Mouse (Mus musculus) heart, embryonic 14.5 days (tissue): ENCODE data around the gene Bcl2a1d. TPM values are rescaled to one million over a fixed set of nuclear protein-coding genes. Genes with fewer than 3 reads are reported as not detected.
"Not testable (repeated sequence)": the region's sequence is repeated elsewhere in the genome, so short reads cannot be mapped to it uniquely, and the experiment has no call there.

Experiments used
- ATAC-seq: fragments of 200-750 bp; cut with Nextera tagmentation; 2 replicates; pipeline ENCODE4 v1.8.0; 2017; ENCODE audit warnings: low read depth, moderate TSS enrichment; ENCODE audit not compliant: insufficient number of reproducible peaks, insufficient read depth, low FRiP score
- H3K27ac ChIP-seq, 2 experiments: fragments of 200-500 bp in 1 of 2; fragments of 300-500 bp in 1 of 2; sonication (generic) in 1 of 2; replicated peaks in 1 of 2; 2 replicates each; pipeline ENCODE4 v1.5.1; 2012 to 2014; ENCODE audit warnings: low read depth in 2 of 2, low read length in 2 of 2, control low read depth in 1 of 2, mild to moderate bottlenecking in 1 of 2, mixed read lengths in 1 of 2; ENCODE audit not compliant: control insufficient read depth in 1 of 2, insufficient read depth in 1 of 2
- H3K27me3 ChIP-seq: fragments of 300-500 bp; sonication (generic); 2 replicates; pipeline ENCODE4 v1.6.1; 2014; ENCODE audit warnings: mild to moderate bottlenecking, low read length, control low read depth; ENCODE audit not compliant: control insufficient read depth, insufficient read depth
- H3K36me3 ChIP-seq: fragments of 300-500 bp; sonication (generic); 2 replicates; pipeline ENCODE4 v1.6.1; 2014; ENCODE audit warnings: mild to moderate bottlenecking, control low read depth, low read length, mixed read lengths; ENCODE audit not compliant: control insufficient read depth, insufficient read depth
- H3K4me1 ChIP-seq, 2 experiments: fragments of 200-500 bp in 1 of 2; fragments of 300-500 bp in 1 of 2; sonication (generic) in 1 of 2; 2 replicates each; pipeline ENCODE4 v1.6.1; 2012 to 2014; ENCODE audit warnings: low read length in 2 of 2, control low read depth in 1 of 2, mixed read lengths in 1 of 2; ENCODE audit not compliant: control insufficient read depth in 2 of 2, insufficient read depth in 2 of 2
- H3K4me2 ChIP-seq: fragments of 300-500 bp; sonication (generic); 2 replicates; pipeline ENCODE4 v1.6.1; 2014; ENCODE audit warnings: mild to moderate bottlenecking, low read length
- H3K4me3 ChIP-seq, 2 experiments: fragments of 200-500 bp in 1 of 2; fragments of 300-500 bp in 1 of 2; sonication (generic) in 1 of 2; 2 replicates each; pipeline ENCODE4 v1.5.1; 2012 to 2014; ENCODE audit warnings: low read length in 2 of 2, mild to moderate bottlenecking in 2 of 2, control low read depth in 1 of 2, low read depth in 1 of 2, moderate library complexity in 1 of 2; ENCODE audit not compliant: control insufficient read depth in 1 of 2, insufficient read depth in 1 of 2
- H3K9ac ChIP-seq: fragments of 300-500 bp; sonication (generic); 2 replicates; pipeline ENCODE4 v1.6.1; 2014; ENCODE audit warnings: mild to moderate bottlenecking, low read length
- H3K9me3 ChIP-seq: fragments of 300-500 bp; sonication (generic); 2 replicates; pipeline ENCODE4 v1.6.1; 2016; ENCODE audit warnings: low read length, control low read depth; ENCODE audit not compliant: control insufficient read depth
- WGBS: fragments of 180-500 bp; shearing (Covaris S2); extraction: QIAGEN DNeasy Blood & Tissue Kit; methylation state at CpG from one replicate; pipeline ENCODE4 v1.1.7; 2014; 5-methylcytosine and 5-hydroxymethylcytosine counted together
- polyA plus RNA-seq: library from polyadenylated mRNA; unstranded; fragments of >200 nt; fragmentation: Nextera tagmentation; extraction: Ambion mirVana; gene quantifications from 2 replicates; pipeline ENCODE4 v1.2.1, GENCODE M21; 2014

Gene Bcl2a1d
- polyA plus RNA-seq, 1 experiment from 2014 or later: 0.39 TPM

GRCm38 (mm10) chr9:88728311-88728710 lies 3.4 kb downstream of the Bcl2a1d start:
- H3K4me1 ChIP-seq, H3K4me3 ChIP-seq, H3K27ac ChIP-seq, H3K9ac ChIP-seq, H3K27me3 ChIP-seq, H3K9me3 ChIP-seq, H3K4me2 ChIP-seq, H3K36me3 ChIP-seq, ATAC-seq: not testable (repeated sequence)

- ATAC-seq, H3K9ac ChIP-seq, H3K4me2 ChIP-seq, H3K4me3 ChIP-seq, H3K27me3 ChIP-seq, H3K36me3 ChIP-seq, H3K4me1 ChIP-seq, H3K9me3 ChIP-seq, H3K27ac ChIP-seq: not testable (repeated sequence)
Observed at GRCm38 (mm10) chr9:88721628-88722027, 10.1 kb downstream of the Bcl2a1d start.

- not testable (repeated sequence) for H3K4me1 ChIP-seq, H3K27me3 ChIP-seq, H3K9me3 ChIP-seq, H3K36me3 ChIP-seq
- ATAC-seq: peak; percentile 46
- 21% methylated on average over 11 of the region's 12 CpGs for WGBS
- peak within 1 kb of the TSS; percentile 36 to 46 for H3K4me3 ChIP-seq
- H3K4me2 ChIP-seq: peak within 1 kb of the TSS; percentile 62
- H3K9ac ChIP-seq: peak within 1 kb of the TSS; percentile 52
- H3K27ac ChIP-seq: peak within 1 kb of the TSS; percentile 69 to 91
Observed at GRCm38 (mm10) chr9:88719989-88720537, 11.7 kb downstream of the Bcl2a1d start, which contains the start of gene Mthfsl. Mthfsl (minus strand) TSS chr9:88720296.

GRCm38 (mm10) chr9:88719073-88719921 lies 12.4 kb downstream of the Bcl2a1d start:
- Histone ChIP-seq H3K9ac (peak overlapping the region; percentile 52), H3K4me3 (peak overlapping the region; percentile 36 to 46), H3K27ac (peak overlapping the region; percentile 67 to 91; a peak in 3 of 4 replicates), H3K4me2 (peak overlapping the region; percentile 62)
- not testable (repeated sequence) for H3K4me1 ChIP-seq, H3K36me3 ChIP-seq, H3K9me3 ChIP-seq, H3K27me3 ChIP-seq
- WGBS: 10% methylated on average over 15 of the region's 46 CpGs
- ATAC-seq: peak; percentile 93

GRCm38 (mm10) chr9:88718593-88718992 lies 13.1 kb downstream of the Bcl2a1d start:
- not testable (repeated sequence) for H3K4me1 ChIP-seq, ATAC-seq

GRCm38 (mm10) chr9:88718140-88718539 lies 13.6 kb downstream of the Bcl2a1d start:
- H3K4me2 ChIP-seq, H3K9me3 ChIP-seq, H3K9ac ChIP-seq, H3K4me1 ChIP-seq, H3K36me3 ChIP-seq, H3K4me3 ChIP-seq, ATAC-seq, H3K27me3 ChIP-seq, H3K27ac ChIP-seq: not testable (repeated sequence)
- 21% methylated on average over 2 of the region's 2 CpGs for WGBS

More at GRCm38 (mm10) chr9:88718593-88718992, 13.1 kb downstream of the Bcl2a1d start:
- not testable (repeated sequence) for H3K36me3 ChIP-seq, H3K27me3 ChIP-seq, H3K9me3 ChIP-seq, H3K9ac ChIP-seq, H3K27ac ChIP-seq
- 75% methylated on average over 4 of the region's 5 CpGs for WGBS
- peak overlapping the region in 1 of 2 experiments; percentile 36; a peak in 2 of 4 replicates for H3K4me3 ChIP-seq
- peak overlapping the region; percentile 62 for H3K4me2 ChIP-seq

- H3K4me3 ChIP-seq, H3K9me3 ChIP-seq, H3K36me3 ChIP-seq, H3K9ac ChIP-seq, H3K4me2 ChIP-seq, ATAC-seq, H3K27me3 ChIP-seq, H3K27ac ChIP-seq, H3K4me1 ChIP-seq: not testable (repeated sequence)
- WGBS: 51% methylated on average over 5 of the region's 5 CpGs
Observed at GRCm38 (mm10) chr9:88714515-88714914, 17.2 kb downstream of the Bcl2a1d start.
